Mouse (Mus musculus): ENCODE measurements around the gene Atp6v0e.
A peak's percentile ranks its signal among the peaks of the same experiment; 100 is the strongest.

Gene Atp6v0e

GRCm38 (mm10) chr17:26662978-26663683 is at the start of gene Atp6v0e:
TSS of gene Atp6v0e (plus strand) at chr17:26663231.
- peak; percentile 98 for DNase-seq (ENCODE audit: low read depth, low spot score)

- DNase-seq (ENCODE audit: low read depth, low spot score): no peak
Measured at GRCm38 (mm10) chr17:26614286-26614685, 48.7 kb upstream of the Atp6v0e start.

- no peak for DNase-seq (ENCODE audit: low read depth, low spot score)
Measured at GRCm38 (mm10) chr17:26614708-26615486, 48.1 kb upstream of the Atp6v0e start.

- DNase-seq (ENCODE audit: low read depth, low spot score): no peak
Measured at GRCm38 (mm10) chr17:26616696-26617095, 46.3 kb upstream of the Atp6v0e start.

GRCm38 (mm10) chr17:26618498-26618897 is 44.5 kb upstream of the Atp6v0e start:
- DNase-seq (ENCODE audit: low read depth, low spot score): no peak

- no peak for DNase-seq (ENCODE audit: low read depth, low spot score)
Measured at GRCm38 (mm10) chr17:26619577-26619976, 43.5 kb upstream of the Atp6v0e start.

GRCm38 (mm10) chr17:26620292-26620691 is 42.7 kb upstream of the Atp6v0e start:
- DNase-seq (ENCODE audit: low read depth, low spot score): no peak

- no peak for DNase-seq (ENCODE audit: low read depth, low spot score)
Measured at GRCm38 (mm10) chr17:26620786-26621766, 42.0 kb upstream of the Atp6v0e start.

GRCm38 (mm10) chr17:26621912-26622311 is 41.1 kb upstream of the Atp6v0e start:
- no peak for DNase-seq (ENCODE audit: low read depth, low spot score)

GRCm38 (mm10) chr17:26623991-26624390 is 39.0 kb upstream of the Atp6v0e start:
- no peak for DNase-seq (ENCODE audit: low read depth, low spot score)

- no peak for DNase-seq (ENCODE audit: low read depth, low spot score)
Measured at GRCm38 (mm10) chr17:26624999-26625398, 38.0 kb upstream of the Atp6v0e start.

- no peak for DNase-seq (ENCODE audit: low read depth, low spot score)
Measured at GRCm38 (mm10) chr17:26625521-26626010, 37.5 kb upstream of the Atp6v0e start.

GRCm38 (mm10) chr17:26628479-26628878 is 34.6 kb upstream of the Atp6v0e start:
- DNase-seq (ENCODE audit: low read depth, low spot score): no peak

- no peak for DNase-seq (ENCODE audit: low read depth, low spot score)
Measured at GRCm38 (mm10) chr17:26628936-26629335, 34.1 kb upstream of the Atp6v0e start.

GRCm38 (mm10) chr17:26631811-26632327 is 31.2 kb upstream of the Atp6v0e start:
- DNase-seq (ENCODE audit: low read depth, low spot score): no peak

- no peak for DNase-seq (ENCODE audit: low read depth, low spot score)
Measured at GRCm38 (mm10) chr17:26633186-26633585, 29.8 kb upstream of the Atp6v0e start.

GRCm38 (mm10) chr17:26633926-26634325 is 29.1 kb upstream of the Atp6v0e start:
- no peak for DNase-seq (ENCODE audit: low read depth, low spot score)

GRCm38 (mm10) chr17:26634539-26634938 is 28.5 kb upstream of the Atp6v0e start:
- no peak for DNase-seq (ENCODE audit: low read depth, low spot score)

GRCm38 (mm10) chr17:26635951-26636350 is 27.1 kb upstream of the Atp6v0e start:
- no peak for DNase-seq (ENCODE audit: low read depth, low spot score)

GRCm38 (mm10) chr17:26637851-26638250 is 25.2 kb upstream of the Atp6v0e start:
- no peak for DNase-seq (ENCODE audit: low read depth, low spot score)

- DNase-seq (ENCODE audit: low read depth, low spot score): peak; percentile 47
Measured at GRCm38 (mm10) chr17:26638655-26639054, 24.4 kb upstream of the Atp6v0e start.

Measured in ES-CJ7 (cell line).